Mouse (Mus musculus) cortical plate, adult 2 months (tissue): ENCODE measurements around the gene Gm45015.
"Not testable (repeated sequence)": the region's sequence is repeated elsewhere in the genome, so short reads cannot be mapped to it uniquely, and the experiment has no call there.

Source experiments
- CTCF ChIP-seq: fragments of 200-500 bp; IDR thresholded peaks from 2 replicates; pipeline ENCODE4 v1.5.1; 2011; ENCODE audit warnings: mild to moderate bottlenecking, control low read depth, low read length; ENCODE audit not compliant: insufficient read depth; ENCODE audit errors: extremely low read depth
- POLR2A ChIP-seq: fragments of 200-500 bp; IDR thresholded peaks from 2 replicates; pipeline ENCODE4 v1.6.1; 2011; ENCODE audit warnings: mild to moderate bottlenecking, low read length, control low read depth; ENCODE audit not compliant: insufficient read depth; ENCODE audit errors: extremely low read depth

DNA sequence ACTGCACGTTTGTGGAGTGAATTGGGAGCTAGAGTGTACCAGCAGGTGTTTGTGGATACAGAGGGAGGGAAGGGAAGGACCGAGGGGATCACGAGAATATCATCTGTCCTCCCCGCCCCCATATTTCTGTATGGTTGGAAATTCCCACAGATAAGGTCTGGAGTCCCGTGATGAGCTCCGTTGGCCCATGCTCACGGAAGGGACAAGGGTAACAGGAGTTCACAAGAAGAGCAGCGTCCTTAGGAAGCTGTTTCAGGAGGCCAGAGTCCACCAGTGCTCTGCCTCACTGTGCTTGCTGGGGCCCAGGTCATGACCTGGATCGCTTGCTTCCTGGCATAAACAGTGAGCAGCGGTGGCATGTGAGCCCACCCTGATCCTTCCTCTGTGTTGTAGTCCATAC lies 40.9 kb downstream of the Gm45015 start:
- TF ChIP-seq CTCF, POLR2A: not testable (repeated sequence)
